Mouse (Mus musculus): ENCODE data around the gene Leng1. TPM values are rescaled to one million over a fixed set of nuclear protein-coding genes. Genes with fewer than 3 reads are reported as not detected.

Gene Leng1
- polyA plus RNA-seq, 1 experiment from 2014 or later = 10.5 TPM

GRCm38 (mm10) chr7:3644672-3645487, 20.8 kb downstream of the Leng1 start, which contains the start of gene Cnot3:
TSS of gene Cnot3 (plus strand) at chr7:3645268.
- DNase-seq (ENCODE audit: low spot score) = peak; percentile 97
- H3K4me1 ChIP-seq (replicated peaks; ENCODE audit: control insufficient read depth, insufficient read depth, low read length) = peaks cover 35% of the 10 kb centered on the region
- H3K9ac ChIP-seq = peak within 1 kb of the TSS; percentile 93
- H3K9me3 ChIP-seq (ENCODE audit: control insufficient read depth, low read length) = no peaks in the 10 kb centered on the region
- peak within 1 kb of the TSS; percentile 85 for H3K4me3 ChIP-seq (replicated peaks; ENCODE audit: low read length)
- peak within 1 kb of the TSS; percentile 75 for H3K4me2 ChIP-seq (replicated peaks)
- H3K27ac ChIP-seq = peak within 1 kb of the TSS; percentile 93
- peak; percentile 98 for ATAC-seq (ENCODE audit: low FRiP score)
- WGBS = under 1% methylated on average over 51 of the region's 58 CpGs
- no peaks in the 10 kb centered on the region for H3K27me3 ChIP-seq (ENCODE audit: control insufficient read depth, insufficient read depth, low read length)
- peaks cover 20% of the 10 kb centered on the region for H3K36me3 ChIP-seq (replicated peaks; ENCODE audit: control insufficient read depth, insufficient read depth)

GRCm38 (mm10) chr7:3644348-3644671, 21.3 kb downstream of the Leng1 start:
- H3K9me3 ChIP-seq (ENCODE audit: control insufficient read depth, low read length) = no peaks in the 10 kb centered on the region
- 0 out of 2 replicates have a peak overlapping the region, but pooled peaks have one; percentile 9 for H3K9ac ChIP-seq
- H3K27me3 ChIP-seq (ENCODE audit: control insufficient read depth, insufficient read depth, low read length) = no peaks in the 10 kb centered on the region
- ATAC-seq (ENCODE audit: low FRiP score) (no peak), DNase-seq (ENCODE audit: low spot score) (no peak)
- H3K4me1 ChIP-seq (replicated peaks; ENCODE audit: control insufficient read depth, insufficient read depth, low read length) = peaks cover 35% of the 10 kb centered on the region
- H3K4me2 ChIP-seq (replicated peaks) = peak overlapping the region; percentile 52
- peak overlapping the region; percentile 85 for H3K4me3 ChIP-seq (replicated peaks; ENCODE audit: low read length)
- under 1% methylated on average over 11 of the region's 11 CpGs for WGBS
- H3K27ac ChIP-seq = no peak overlapping the region
- H3K36me3 ChIP-seq (replicated peaks; ENCODE audit: control insufficient read depth, insufficient read depth) = peaks cover 26% of the 10 kb centered on the region

DNA sequence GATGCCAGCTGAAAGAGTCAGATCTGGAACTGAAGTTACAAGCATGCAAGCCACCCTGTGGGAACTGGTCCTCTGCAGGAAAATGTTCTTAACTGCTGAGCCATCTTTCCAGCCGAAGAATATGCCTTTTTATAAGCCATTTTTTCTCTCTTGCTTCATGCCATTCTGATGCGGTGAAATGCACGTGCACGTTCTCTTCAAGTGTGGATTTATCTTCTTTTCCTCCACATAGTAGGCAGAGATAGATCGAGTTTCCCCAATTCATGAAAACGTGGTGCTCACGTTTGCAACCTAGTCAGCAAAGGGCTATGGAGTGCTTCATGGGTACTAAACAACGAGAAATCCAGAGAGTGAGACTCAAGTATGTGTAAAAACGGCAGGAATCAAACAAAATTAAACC, 21.8 kb downstream of the Leng1 start:
- no peaks in the 10 kb centered on the region for H3K27me3 ChIP-seq (ENCODE audit: control insufficient read depth, insufficient read depth, low read length)
- peaks cover 30% of the 10 kb centered on the region for H3K36me3 ChIP-seq (replicated peaks; ENCODE audit: control insufficient read depth, insufficient read depth)
- 29% methylated on average over 9 of the region's 9 CpGs for WGBS
- H3K4me2 ChIP-seq (replicated peaks) = peak overlapping the region; percentile 52
- no peak for DNase-seq (ENCODE audit: low spot score)
- no peaks in the 10 kb centered on the region for H3K9me3 ChIP-seq (ENCODE audit: control insufficient read depth, low read length)
- H3K4me1 ChIP-seq (replicated peaks; ENCODE audit: control insufficient read depth, insufficient read depth, low read length) = peaks cover 33% of the 10 kb centered on the region
- H3K27ac ChIP-seq = no peak overlapping the region
- peak overlapping the region; percentile 85 for H3K4me3 ChIP-seq (replicated peaks; ENCODE audit: low read length)
- no peak for ATAC-seq (ENCODE audit: low FRiP score)
- 0 out of 2 replicates have a peak overlapping the region, but pooled peaks have one; percentile 9 for H3K9ac ChIP-seq

GRCm38 (mm10) chr7:3643412-3643811, 22.2 kb downstream of the Leng1 start:
- H3K4me2 ChIP-seq (replicated peaks) = no peak overlapping the region
- H3K27me3 ChIP-seq (ENCODE audit: control insufficient read depth, insufficient read depth, low read length) = no peaks in the 10 kb centered on the region
- 0 out of 2 replicates have a peak overlapping the region, but pooled peaks have one; percentile 9 for H3K9ac ChIP-seq
- no peak overlapping the region for H3K4me3 ChIP-seq (replicated peaks; ENCODE audit: low read length)
- WGBS = 77% methylated on average over 5 of the region's 5 CpGs
- H3K4me1 ChIP-seq (replicated peaks; ENCODE audit: control insufficient read depth, insufficient read depth, low read length) = peaks cover 29% of the 10 kb centered on the region
- ATAC-seq (ENCODE audit: low FRiP score) (no peak), DNase-seq (ENCODE audit: low spot score) (no peak)
- H3K9me3 ChIP-seq (ENCODE audit: control insufficient read depth, low read length) = no peaks in the 10 kb centered on the region
- no peak overlapping the region for H3K27ac ChIP-seq
- H3K36me3 ChIP-seq (replicated peaks; ENCODE audit: control insufficient read depth, insufficient read depth) = peaks cover 34% of the 10 kb centered on the region

DNA sequence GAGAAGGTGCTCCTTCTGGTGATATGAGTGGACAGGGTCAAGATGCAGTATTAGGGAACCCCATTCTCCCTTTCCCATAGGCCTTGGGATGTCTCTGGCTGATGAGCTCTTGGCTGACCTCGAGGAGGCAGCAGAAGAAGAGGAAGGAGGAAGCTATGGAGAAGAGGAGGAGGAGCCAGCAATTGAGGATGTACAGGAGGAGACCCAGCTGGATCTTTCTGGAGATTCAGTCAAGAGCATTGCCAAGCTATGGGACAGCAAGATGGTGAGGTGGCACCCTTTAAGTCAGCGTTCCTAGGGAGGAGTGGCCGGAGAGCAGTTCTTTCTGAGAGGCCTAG, 35.2 kb downstream of the Leng1 start:
- Histone ChIP-seq H3K27me3 (ENCODE audit: control insufficient read depth, insufficient read depth, low read length) (no peaks in the 10 kb centered on the region), H3K4me2 (replicated peaks) (peak overlapping the region; percentile 80), H3K4me1 (replicated peaks; ENCODE audit: control insufficient read depth, insufficient read depth, low read length) (peaks cover 18% of the 10 kb centered on the region), H3K4me3 (replicated peaks; ENCODE audit: low read length) (peak overlapping the region; percentile 54), H3K27ac (no peak overlapping the region; the same call in 1 of the 2 replicates), H3K9me3 (ENCODE audit: control insufficient read depth, low read length) (no peaks in the 10 kb centered on the region), H3K36me3 (replicated peaks; ENCODE audit: control insufficient read depth, insufficient read depth) (peaks cover 36% of the 10 kb centered on the region), H3K9ac (peak overlapping the region; percentile 66)
- ATAC-seq (ENCODE audit: low FRiP score) (no peak), DNase-seq (ENCODE audit: low spot score) (no peak)
- 69% methylated on average over 3 of the region's 3 CpGs for WGBS

DNA sequence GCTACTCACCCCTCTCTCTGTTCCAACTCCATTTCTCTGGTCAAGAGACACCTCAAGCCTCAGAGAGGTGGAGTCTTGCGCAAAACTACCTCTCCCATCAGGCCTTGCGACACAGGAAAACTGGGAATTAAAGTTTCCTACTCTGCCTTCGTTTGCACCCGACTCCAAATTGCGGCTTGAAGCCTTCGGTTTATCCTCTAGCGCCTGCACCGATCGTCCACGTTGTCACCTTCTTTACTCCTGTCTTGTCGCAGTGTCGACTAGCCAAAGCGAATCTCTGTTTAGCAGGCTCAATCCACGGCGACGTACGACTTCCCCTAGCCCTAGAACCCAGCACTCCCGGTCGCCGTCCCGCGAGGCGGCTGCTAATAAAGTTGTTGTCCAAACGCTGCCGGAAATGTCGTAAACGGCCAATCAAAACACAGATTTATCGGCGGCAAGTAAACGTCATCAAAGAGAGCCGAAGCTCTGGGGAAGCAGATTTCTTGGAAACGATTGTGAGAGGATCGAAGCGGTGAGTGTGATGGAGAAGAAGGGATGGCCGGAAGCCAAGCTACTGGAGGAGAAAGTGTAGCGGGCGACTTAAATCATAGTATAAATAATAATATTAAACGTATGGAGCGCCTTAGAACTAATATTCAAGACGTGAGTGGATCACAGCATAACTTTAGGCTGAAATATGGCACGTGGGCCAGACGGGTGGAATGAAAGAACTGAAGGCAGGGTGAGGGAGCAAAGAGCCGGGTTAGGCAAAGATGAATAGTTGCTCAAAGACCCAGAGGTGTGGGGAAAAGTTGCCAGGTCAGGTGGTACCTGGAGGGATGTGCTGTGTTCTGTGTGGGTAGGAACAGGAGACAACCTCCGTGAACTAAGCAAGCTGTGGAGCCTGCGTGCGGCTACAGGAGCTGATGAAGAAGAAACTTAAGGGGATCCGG, 35.8 kb downstream of the Leng1 start, which contains the start of the genes Tfpt and Prpf31:
Tfpt (minus strand) TSS at position 387 of the 935 bp plus-strand sequence.
Prpf31 (plus strand) TSS at position 443 of the 935 bp plus-strand sequence.
- Histone ChIP-seq H3K9ac (peak within 1 kb of the TSS; percentile 66), H3K27me3 (ENCODE audit: control insufficient read depth, insufficient read depth, low read length) (no peaks in the 10 kb centered on the region), H3K4me1 (replicated peaks; ENCODE audit: control insufficient read depth, insufficient read depth, low read length) (peaks cover 18% of the 10 kb centered on the region), H3K4me3 (replicated peaks; ENCODE audit: low read length) (peak within 1 kb of the TSS; percentile 54), H3K36me3 (replicated peaks; ENCODE audit: control insufficient read depth, insufficient read depth) (peaks cover 36% of the 10 kb centered on the region), H3K4me2 (replicated peaks) (peak within 1 kb of the TSS; percentile 80), H3K9me3 (ENCODE audit: control insufficient read depth, low read length) (no peaks in the 10 kb centered on the region), H3K27ac (peak within 1 kb of the TSS; percentile 70)
- WGBS = 1% methylated on average over 47 of the region's 47 CpGs
- ATAC-seq (ENCODE audit: low FRiP score) (peak; percentile 90), DNase-seq (ENCODE audit: low spot score) (peak; percentile 98)

DNA sequence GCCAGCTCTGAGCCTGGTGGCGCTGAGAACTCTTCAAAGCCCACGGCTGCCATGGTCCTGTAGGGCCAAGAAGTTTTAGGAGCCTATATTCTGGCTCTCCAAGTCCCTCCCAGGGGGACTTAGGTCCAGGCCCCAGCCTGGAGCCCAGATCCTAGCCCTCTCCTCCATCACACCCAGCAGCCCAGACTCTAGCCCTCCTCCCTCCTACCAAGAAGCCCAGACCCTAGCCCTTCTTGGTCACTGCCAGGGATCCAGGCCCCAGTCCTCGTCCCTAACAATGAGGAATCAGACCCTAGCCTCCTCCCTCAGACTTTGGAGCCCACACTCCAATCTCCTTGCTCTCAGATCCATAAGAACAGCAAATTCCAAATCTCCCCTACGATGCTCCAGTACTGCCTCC, 36.6 kb downstream of the Leng1 start:
- peak overlapping the region; percentile 66 for H3K9ac ChIP-seq
- DNase-seq (ENCODE audit: low spot score) (no peak), ATAC-seq (ENCODE audit: low FRiP score) (peak; percentile 29; the same call in 1 of the 2 replicates)
- no peaks in the 10 kb centered on the region for H3K27me3 ChIP-seq (ENCODE audit: control insufficient read depth, insufficient read depth, low read length)
- H3K4me1 ChIP-seq (replicated peaks; ENCODE audit: control insufficient read depth, insufficient read depth, low read length) = peaks cover 18% of the 10 kb centered on the region
- WGBS = 39% methylated on average over 4 of the region's 4 CpGs
- peak overlapping the region; percentile 70 for H3K27ac ChIP-seq
- H3K4me2 ChIP-seq (replicated peaks) = peak overlapping the region; percentile 80
- peaks cover 40% of the 10 kb centered on the region for H3K36me3 ChIP-seq (replicated peaks; ENCODE audit: control insufficient read depth, insufficient read depth)
- no peaks in the 10 kb centered on the region for H3K9me3 ChIP-seq (ENCODE audit: control insufficient read depth, low read length)
- peak overlapping the region; percentile 54 for H3K4me3 ChIP-seq (replicated peaks; ENCODE audit: low read length)

DNA sequence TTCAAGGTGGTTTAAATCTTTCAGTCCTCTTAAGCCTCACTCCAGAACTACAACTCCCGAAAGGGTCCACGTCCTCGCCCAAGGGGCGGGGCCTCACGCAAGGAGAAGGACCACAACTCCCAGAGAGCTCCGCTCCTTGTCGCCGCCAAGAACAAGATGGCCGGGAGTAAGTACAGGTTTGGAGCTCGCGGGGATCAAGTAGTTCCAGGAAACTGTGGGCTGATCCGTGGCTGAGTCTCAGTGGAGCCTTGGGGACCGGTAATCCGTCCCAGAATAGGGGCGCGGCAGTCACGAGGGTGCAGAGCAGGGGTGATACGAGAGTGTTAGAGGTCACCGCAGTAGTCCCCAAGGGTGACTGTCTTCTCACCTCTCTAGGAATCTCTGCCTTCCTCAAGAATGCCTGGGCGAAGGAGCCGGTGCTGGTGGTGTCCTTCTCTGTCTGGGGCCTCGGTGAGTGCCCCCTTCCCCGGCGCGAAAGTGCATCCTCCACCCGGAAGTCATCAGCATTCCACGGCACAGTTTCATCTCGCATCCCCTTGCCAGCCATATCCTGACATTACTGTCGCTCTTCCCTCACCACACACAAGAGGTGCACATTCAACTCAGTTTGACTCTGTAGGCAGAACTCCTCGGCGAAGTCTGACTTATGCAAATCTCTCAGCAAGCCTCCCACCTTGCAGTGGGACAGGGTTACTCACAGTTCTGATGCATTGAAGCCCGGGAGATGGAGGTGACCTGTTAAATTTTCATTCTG, 48.2 kb downstream of the Leng1 start, which contains the start of gene Ndufa3:
Ndufa3 (plus strand) TSS at position 132 of the 754 bp plus-strand sequence.
- no peaks in the 10 kb centered on the region for H3K27me3 ChIP-seq (ENCODE audit: control insufficient read depth, insufficient read depth, low read length)
- no peaks in the 10 kb centered on the region for H3K9me3 ChIP-seq (ENCODE audit: control insufficient read depth, low read length)
- H3K36me3 ChIP-seq (replicated peaks; ENCODE audit: control insufficient read depth, insufficient read depth) = peaks cover 38% of the 10 kb centered on the region
- peak within 1 kb of the TSS; percentile 86 for H3K4me2 ChIP-seq (replicated peaks)
- peak; percentile 95 for ATAC-seq (ENCODE audit: low FRiP score)
- under 1% methylated on average over 32 of the region's 32 CpGs for WGBS
- peak within 1 kb of the TSS; percentile 82 for H3K9ac ChIP-seq
- peak within 1 kb of the TSS; percentile 74 for H3K4me3 ChIP-seq (replicated peaks; ENCODE audit: low read length)
- DNase-seq (ENCODE audit: low spot score) = peak; percentile 89
- peak within 1 kb of the TSS; percentile 73 for H3K27ac ChIP-seq
- peaks cover 12% of the 10 kb centered on the region for H3K4me1 ChIP-seq (replicated peaks; ENCODE audit: control insufficient read depth, insufficient read depth, low read length)
